Mouse (Mus musculus) lung, postnatal 14 days (tissue): ENCODE measurements at regions not wholly inside any gene's neighbourhood (a gene's known extent, or its start where the extent isn't known, plus 50 kb on each side); places are given as distances from the start of the nearest gene placed in this dataset.

Experiments used
- DNase-seq: peaks from one replicate; pipeline ENCODE4 v3.0.0; 2021

- DNase-seq, result peak; percentile 1
Measured at GRCm38 (mm10) chrX:23556271-23556670, 136.6 kb upstream of the Wdr44 start.

- DNase-seq, result peak; percentile 45
Measured at GRCm38 (mm10) chrX:23565581-23565980, 127.3 kb upstream of the Wdr44 start.
